Mouse (Mus musculus) Muller cell, postnatal 12 days (primary cell): ENCODE measurements around the gene Phkb.
A peak's percentile ranks its signal among the peaks of the same experiment; 100 is the strongest.

Source experiments
- DNase-seq: peaks from one replicate; pipeline ENCODE4 v3.0.0-alpha.2; 2015; ENCODE audit errors: inconsistent ontology term

Gene Phkb

DNA sequence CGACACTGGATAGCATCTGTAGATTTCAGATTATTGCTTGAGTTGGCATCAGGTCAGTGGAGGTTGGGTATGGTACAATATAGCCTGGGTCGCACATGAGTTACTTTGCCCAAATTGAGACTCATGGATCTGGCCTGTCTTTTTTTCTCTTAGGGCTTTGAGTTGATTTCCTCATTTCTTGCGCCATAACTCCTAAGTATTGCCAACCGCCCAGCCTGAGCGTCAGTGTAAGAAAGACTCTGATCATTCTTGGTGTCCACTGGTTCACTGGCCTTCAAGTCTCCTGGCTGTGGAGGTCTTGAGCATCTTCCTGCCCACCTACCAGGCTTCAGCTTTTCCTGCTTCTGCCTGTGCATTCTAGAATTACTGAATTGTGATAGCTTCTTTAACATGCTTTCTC is 104.1 kb downstream of the Phkb start:
- no peak for DNase-seq

DNA sequence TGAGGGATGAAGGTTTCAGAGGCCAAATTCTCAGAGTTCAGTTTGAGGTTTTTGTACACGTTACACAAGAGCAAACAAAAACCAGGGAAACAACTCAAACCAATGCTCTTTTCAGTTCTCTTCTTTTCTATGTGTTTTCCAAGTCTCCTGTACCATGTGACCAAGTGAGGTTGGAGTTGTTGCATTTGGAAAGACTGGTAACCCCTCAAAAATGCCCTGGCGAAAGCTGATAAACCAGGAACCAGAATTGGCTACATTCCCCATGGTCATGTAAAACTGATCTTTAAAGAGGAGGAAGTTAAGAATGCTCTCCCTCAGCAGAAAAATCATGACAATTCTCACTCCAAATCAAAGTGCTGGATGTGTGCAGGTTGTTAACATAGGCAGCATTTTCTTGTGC is 117.6 kb downstream of the Phkb start:
- DNase-seq: no peak

DNA sequence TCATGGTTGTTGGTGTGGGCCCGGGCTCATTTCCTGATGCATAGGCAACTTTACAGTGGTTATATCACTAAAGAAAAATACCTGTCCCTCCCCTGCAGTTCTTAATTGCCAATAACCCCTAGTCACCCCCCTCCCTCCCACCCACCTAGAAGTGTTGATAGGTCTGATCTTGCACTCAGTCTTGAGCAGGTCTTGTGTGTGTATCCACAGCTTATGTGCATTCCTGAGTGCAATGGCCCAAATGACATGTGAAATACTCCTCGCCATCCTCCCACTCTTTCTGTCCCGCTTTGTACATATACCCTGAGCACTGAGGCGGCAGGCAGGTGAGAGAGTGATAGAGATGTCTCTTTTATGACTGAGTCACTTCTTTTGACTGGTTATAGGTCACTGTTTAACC is 119.1 kb downstream of the Phkb start:
- DNase-seq: no peak

DNA sequence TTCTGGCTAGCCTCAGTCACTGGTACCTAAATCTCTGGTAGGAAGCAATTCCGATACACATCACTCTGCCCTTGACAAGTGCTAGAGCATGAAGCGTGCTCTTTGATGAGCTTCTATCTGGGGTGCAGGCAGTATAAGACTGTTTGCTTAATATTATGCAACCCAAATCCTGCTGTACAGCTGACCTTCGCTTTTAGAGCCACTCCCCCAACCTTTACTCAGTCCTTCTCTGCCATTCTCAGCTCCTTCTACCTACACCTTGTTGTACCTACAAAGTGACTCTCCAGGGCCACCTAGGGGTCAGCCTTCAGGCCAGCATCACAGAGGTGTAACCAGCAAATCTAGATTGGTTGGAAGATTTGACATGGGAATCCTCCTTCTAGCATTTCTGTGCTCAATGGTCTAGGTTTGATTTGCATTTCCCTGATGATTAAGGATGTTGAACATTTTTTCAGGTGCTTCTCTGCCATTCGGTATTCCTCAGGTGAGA is 136.9 kb downstream of the Phkb start:
- no peak for DNase-seq

DNA sequence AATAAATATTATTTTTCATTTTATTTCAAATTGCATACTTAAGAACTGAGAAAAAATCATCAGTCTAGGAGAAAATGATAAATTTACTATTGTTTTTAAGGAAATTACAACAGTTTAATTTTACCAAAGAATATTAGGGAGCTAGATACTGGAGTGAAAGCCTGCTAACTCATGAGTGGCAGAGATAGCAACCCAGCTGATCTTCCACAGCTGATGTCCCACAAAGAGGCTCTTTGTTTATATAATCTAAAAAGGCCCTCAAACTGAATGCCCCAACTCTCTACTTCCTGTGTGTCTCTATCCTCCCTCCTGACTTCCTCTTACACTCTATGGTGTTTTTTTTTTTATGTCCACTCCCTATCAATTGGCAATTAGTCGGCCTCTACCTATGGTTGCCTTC is 152.2 kb downstream of the Phkb start:
- DNase-seq: no peak

DNA sequence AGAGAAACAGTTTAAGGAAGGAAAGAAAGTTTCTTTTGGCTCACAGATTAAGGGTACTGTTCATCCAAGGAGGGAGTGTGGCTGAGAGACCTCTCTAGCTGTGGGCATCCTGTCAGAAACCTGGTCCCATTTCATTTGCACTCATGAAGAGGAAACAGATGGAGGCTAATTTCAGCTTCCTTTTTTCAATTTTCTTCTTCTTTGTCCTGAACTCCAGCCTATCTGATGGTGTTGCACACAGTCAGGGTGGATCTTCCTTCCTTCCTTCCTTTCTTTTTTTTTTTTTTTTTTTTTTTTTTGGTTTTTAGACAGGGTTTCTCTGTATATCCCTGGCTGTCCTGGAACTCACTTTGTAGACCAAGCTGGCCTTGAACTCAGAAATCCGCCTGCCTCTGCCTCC is 152.9 kb downstream of the Phkb start:
- no peak for DNase-seq

DNA sequence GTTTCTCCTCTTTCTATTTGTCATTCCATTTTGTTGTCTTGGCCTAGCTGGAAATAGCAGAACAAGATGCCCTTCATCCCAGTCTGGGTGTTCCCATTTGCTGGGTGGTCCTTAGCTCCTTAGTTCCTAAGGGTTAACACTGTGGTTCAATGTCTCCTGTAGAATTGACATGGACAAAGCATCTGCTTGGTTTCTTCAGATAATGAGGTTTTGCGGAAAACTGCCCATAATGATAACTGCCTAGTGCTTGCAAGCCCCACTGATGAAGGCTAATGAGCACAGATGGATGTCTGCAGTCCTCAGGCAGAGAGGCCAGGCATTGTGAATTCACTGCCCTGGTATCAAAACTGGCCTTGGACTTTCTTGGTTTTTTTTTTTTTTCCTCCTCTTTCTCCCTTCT is 155.2 kb downstream of the Phkb start:
- DNase-seq: no peak

DNA sequence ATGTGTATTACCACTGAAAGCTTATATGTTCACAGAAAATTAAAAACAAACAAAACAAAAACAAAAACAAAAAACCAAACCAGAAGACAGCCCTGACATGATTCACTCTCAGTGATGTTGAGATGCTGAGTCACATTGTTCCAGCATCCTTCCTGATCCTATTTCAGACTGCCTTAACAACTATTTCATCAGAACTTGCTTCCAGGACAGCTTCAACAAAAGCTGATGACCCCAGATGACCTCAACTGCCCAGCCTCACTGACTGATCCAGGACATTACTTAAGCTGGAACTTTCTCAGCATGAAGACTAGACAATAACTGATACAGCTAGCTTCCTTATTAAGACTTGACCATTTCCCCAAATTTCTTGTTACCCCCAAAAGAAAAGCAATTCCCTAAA is 165.7 kb downstream of the Phkb start:
- no peak for DNase-seq

DNA sequence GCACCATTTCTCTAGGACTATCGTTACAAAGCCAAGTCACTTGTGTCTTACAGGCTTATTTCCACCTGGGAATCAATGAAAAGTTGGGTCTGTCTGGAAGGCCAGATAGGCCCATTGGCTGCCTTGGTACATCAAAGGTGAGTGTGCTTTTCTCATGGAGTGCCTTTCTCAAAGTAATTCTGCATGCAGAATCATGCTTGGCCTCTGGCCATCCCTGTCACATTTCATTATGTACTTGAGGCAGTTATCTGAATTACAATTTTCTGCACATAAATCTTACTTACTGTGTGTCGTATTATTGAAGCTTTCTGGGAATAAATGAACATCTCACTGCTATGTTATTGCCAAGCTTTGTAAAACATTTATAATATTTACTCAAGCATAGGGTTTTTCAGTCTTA is 176.0 kb downstream of the Phkb start:
- DNase-seq: no peak

DNA sequence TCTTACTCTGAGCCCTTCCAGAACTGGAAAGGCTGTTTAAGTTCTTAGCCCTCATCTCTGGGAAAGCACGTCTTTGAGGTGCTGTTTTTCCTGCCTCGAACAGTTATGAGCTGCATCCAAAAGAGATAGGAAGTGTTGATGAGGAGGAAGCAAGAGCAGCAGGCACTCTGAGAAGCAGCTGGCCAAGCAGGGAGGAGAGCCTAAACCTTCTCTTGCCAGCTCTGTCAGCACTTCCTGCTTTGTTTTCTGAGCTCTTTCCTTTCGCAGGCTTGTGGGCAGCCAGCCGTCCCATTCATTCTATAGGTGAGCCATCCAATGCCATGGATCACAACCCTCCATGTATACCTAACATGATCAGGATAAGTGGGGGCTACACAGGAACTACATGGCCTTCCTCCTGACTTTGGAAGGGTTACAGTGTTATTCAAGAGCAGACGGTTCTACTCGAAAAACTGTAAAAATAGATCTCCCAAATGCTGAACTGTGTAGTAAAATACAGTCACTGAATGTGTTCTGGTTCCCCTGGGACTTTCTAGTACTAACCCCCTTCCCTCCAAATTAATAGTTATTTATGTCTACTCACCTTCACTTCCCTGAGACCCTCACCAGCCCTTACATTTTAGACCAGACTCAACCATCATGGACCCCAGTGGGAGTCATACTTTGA is 188.0 kb downstream of the Phkb start:
- no peak for DNase-seq

DNA sequence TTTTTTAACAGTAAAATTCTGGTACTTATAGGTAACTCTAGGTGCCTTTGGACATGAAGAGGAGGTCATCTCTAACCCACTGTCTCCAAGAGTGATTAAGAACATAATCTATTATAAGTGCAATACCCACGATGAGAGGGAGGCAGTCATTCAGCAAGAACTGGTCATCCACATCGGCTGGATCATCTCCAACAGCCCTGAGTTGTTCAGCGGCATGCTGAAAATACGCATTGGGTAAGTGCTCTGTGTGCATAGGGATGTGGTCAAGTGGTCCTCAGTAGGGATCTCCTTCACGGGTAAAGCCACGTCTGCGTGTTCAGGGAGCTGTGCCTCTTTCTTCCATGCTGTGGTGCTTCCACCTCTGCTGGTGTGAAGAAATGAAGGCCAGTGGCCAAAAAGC is 188.7 kb downstream of the Phkb start:
- no peak for DNase-seq

DNA sequence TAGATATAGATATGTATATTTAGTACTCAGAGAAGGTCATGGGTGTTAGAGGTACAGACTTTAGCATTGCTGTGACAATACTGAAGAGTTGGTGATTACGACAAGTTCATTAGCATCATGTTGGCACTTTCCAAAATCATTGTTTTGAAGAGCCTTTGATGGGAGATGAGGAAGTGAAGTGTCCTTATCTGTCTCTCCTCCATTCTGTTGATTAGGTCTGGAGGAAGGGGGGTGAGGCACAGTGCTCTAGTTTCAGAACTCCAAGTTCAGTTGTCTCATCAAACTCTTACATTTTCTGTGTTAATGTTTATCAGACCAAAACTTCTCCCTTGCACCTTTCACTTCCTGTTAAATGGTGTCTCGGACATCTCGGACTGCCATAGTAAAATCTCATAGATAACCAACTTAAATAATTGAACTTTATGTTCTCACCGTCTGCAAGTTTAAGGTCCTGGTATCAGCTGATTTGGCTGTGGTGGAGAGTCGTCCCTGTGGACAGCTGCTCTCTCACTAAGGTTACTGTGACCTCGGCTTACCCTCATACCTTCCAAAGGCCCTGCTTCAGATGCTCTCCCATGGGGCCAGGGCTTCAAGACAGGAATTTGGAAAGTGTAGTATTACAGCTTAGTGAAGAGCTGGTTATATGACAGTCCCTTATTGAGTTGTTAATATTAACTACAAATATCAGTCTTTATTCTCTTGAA is 194.1 kb downstream of the Phkb start:
- no peak for DNase-seq

DNA sequence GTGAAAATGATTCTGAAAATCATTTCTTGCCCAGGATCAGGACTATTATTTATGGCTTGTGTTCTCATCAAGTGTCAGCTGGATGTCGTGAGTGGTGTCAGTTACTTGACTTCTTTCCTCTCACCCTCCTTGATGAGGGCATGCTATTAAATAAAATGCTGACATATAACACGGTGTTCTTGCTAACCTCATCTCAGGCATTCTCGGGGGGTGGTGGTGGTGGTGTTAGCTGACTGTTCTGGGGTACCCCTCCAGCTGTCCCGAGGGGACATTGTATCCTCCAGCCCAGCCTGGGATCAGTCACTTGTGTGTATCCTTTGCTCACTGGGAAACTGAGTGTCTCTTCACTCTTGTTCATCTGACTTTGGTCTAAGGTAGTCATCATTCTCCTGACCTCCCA is 194.6 kb downstream of the Phkb start:
- no peak for DNase-seq

DNA sequence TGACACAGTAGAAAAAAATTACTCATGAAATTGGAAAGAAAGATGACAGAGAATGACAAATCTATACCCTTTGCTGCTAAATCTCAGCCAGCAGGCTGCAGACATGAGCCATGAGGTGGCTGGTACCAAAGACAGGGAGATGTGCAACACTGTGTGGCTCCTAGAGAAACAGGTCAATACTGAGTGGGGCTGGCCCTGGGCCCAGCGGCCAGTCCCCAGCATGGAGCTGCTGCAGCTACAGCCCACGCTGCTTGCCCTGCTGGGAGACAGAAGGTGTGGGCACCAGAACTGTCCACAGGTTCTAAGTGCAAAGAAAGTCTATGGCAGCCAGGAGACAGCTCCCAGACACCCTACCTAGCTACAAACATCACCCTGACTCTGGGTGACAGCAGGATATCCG is 197.7 kb downstream of the Phkb start:
- no peak for DNase-seq

DNA sequence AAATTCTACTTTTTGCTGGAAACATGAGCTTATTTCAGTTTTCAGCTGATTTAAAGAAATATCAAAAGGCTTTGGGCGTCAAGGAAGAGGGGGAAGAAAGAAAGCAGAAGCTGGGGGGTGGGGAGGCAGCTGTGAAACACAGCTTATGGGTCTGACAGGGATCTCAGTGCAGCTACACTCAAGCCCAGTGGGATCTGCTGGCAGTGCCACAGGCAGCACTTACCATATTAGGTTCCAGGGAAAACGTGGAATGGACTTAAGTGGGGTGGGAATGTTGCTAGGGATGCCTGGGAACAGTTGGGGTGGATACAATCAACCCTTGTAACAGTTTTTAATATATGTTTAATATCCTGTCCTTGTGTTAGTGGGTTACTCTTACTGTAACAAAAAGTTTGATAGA is 201.3 kb downstream of the Phkb start:
- DNase-seq: no peak

DNA sequence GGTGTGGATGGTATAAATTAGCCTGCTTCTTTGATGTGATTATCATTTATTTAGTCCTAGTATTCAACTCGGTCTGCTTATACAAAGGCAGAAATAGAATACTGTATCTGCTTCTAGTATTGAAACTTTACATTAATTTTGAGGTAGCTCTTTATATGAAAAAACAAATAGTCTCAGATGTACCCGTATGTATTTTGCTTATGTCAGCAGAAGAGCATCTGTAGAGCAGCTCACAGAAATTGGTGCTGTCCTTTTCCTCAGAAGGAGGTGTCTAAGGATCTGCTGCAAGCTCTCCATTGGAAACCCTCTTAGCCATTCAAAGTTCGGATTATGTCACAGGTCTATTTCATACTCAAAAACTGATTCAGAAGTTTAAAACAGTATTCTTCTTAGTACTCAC is 210.1 kb downstream of the Phkb start:
- DNase-seq: no peak

DNA sequence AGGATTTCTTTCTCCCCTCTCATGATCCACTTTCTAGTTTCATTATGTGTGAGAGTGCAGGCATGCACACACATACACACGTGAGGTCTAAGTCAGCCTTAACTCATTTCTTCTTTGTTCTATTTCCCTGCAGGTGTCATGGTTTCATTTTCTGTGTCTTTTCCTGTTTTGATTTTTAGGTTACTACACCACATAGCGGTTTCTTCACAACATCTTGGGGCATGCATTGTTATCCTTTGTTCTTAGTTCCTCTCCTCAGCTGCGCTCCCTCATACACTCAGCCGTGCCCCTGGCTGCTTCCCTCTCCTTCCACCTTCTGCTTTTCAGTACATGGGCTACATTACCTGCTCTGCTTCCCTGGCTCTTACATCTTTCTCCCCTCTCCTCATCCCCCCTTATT is 211.2 kb downstream of the Phkb start:
- DNase-seq: no peak

DNA sequence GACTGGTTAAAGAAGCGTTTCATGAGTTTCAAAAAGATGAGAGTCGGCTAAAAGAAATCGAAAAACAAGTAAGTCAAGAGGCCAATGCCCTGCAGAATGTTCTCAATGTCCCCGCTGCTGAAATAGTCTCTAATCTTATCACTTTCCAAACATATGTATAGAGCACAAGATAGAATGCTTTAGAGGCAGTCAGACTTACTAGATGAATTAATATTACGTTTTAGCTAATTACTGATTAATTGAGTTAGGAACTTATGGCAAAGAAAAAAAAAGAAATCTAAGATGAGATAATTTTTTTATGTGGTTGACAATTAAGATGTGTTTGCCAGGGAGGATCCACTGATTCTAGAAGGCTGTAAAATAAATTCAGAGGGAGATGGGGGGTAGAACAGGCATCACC is 217.9 kb downstream of the Phkb start:
- no peak for DNase-seq

DNA sequence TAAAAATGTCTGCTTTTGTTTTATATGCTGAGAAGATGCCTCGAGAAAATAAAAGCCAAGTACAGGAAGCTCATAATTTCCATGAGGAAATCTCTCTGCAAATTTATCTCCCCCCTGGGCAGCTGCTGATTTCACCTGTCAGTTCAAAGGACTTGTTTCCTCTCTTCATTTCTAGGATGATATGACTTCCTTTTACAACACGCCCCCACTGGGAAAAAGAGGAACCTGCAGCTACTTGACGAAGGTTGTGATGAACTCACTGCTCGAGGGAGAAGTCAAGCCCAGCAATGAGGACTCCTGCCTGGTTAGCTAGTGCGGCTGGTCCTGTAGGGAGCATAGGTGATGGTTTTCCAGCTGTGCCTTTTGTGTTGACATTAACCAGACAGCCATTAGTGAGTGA is 218.4 kb downstream of the Phkb start:
- DNase-seq: no peak

DNA sequence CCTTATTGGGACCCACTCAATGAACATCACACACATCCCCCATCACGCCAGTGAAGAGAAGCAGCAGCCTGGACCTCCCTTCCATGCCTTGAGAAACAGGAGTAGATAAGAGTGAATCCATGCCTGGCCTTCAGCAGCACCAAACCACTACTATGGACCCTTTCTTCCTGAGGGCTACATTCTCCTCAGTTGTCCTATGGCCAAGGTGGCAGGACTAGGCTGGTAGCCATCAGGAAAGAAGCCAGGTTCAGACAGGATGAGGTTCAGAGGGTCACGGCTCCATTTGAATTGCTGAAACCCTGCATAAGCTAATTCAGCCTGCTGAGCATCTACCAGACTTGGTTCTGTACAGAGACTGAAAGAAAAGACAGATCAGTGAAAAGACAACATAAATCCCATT is 222.7 kb downstream of the Phkb start:
- no peak for DNase-seq

DNA sequence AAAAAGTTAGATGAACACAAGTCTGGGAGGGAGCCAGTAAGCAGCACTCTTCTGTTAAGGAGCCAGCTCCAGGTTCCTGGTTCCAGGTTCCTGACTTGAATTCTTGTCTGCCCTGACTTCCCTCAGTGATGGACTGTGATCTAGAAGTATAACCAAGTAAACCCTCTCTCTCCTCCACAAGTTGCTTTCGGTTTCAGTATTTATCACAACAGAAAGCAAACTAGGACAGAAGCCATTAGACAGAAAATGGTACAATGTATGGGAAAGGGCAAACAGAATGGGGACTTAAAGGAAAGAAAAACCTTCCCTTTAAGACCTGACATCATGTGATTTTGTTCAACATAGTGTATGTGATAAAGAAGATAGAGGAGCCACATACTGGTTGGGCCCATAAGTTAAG is 238.7 kb downstream of the Phkb start:
- no peak for DNase-seq

DNA sequence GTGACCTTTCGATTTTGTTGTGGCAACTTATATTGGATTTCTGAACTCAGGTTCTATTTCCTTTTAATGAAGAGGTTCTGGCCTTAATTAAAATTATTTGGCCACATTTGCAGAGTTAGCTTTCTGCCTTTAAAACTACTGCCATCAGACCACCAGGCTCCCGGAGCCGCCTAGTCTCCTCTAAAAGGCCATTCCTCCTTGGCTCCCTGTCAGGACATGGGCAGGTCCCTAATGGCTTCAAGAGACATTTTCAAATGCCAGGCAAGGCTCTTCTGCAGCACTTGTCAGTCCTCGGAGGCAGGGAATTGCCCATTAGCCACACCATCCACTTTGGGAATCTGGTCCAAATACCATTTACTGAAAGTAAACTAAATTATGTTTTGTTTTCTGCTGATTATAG is 242.6 kb downstream of the Phkb start:
- DNase-seq: no peak

DNA sequence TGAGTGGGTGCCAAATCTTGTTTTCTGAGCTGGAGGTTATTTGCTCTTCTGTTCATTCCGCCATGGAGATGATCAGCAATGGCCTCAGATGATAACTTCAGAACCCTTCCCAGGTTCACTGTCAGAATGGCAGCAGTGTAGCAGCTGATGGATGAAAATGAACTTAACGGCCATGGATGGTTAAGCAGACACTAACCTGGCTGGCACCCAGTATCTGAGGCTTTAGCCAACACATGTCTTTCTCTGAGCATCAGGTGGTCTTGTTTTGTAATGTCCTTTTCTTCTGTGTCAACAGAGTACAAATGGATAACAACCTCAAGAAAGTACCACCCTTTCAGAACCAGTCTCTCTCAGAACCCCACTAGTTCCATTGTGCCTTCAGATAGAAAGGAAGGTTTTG is 246.0 kb downstream of the Phkb start:
- DNase-seq: peak; percentile 48

DNA sequence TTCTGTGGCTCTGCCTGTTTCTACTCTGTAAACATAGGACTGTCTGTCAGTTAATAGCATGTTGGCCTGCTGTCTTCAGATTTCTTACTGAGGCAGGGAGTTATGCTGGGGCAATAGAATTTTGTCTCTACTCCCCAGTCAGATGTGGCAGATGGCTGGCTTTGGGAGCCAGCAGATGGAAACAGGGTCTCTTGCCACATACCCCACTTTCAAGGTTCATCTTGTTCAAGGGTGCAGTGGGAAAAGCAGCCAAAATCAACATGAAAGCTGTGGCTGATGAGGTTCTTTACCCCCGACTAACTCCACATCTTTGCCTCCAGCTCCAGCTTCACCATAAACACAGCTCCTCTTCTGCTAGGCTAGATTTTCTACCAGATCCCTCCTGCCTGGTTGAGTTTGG is 246.7 kb downstream of the Phkb start:
- no peak for DNase-seq
